Mouse (Mus musculus): Measurements from ENCODE around the gene Rab11b. TPM values are rescaled to one million over a fixed set of nuclear protein-coding genes. Genes with fewer than 3 reads are reported as not detected.

Rab11b gene
- polyA plus RNA-seq, 1 experiment from 2014 or later = 111 TPM

DNA sequence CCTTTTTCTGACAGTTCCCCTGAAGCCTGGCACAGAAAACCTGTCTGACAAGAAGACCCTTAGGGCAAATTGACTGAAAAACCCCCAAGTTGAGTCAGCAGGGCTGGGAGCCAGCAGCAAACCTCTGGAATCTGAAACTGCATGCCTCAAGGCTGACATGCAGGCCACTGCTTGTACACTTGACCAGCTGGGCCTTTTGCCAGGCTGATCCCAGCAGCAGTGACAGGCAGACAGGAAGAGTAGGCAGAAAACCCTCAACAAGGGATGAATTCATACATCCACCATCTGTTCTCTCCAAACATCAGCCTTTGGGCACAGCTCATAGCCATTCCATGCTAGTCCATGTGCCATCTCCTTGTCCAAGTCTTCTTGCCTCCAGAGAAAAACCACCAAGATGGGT is 23.1 kb upstream of the Rab11b start:
- H3K9me3 ChIP-seq (replicated peaks) = no peaks in the 10 kb centered on the region
- H3K27ac ChIP-seq (replicated peaks) = no peak overlapping the region
- H3K4me3 ChIP-seq (replicated peaks) = no peak overlapping the region
- peaks cover 4% of the 10 kb centered on the region; the same call in 1 of the 2 replicates for H3K36me3 ChIP-seq (replicated peaks)
- H3K9ac ChIP-seq = no peak overlapping the region
- H3K4me1 ChIP-seq (replicated peaks) = peaks cover 46% of the 10 kb centered on the region
- H3K27me3 ChIP-seq = peaks cover 12% of the 10 kb centered on the region
- no peak for ATAC-seq (ENCODE audit: insufficient read depth)
- no peak overlapping the region for H3K4me2 ChIP-seq

DNA sequence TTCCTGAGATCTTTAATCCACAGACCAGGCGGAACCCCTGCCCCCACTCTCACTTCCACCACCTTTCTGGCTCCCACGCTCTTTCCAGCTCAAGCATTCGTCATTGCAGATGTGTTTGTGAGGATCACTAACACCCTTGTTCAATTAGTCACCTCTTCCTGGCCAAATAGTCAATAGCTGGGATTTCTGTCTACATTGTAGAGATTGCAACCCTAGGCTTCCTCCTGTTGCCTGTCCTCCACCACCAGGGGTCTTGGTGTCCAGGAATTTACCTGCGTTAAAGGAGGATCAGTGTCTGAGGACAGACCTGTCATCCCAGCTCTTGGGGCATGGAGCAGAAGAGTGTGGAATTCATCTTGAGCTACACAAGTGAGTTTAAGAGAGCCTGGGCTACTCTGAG is 21.7 kb upstream of the Rab11b start:
- peaks cover 52% of the 10 kb centered on the region for H3K4me1 ChIP-seq (replicated peaks)
- H3K4me3 ChIP-seq (replicated peaks) = peak overlapping the region; percentile 63
- H3K9me3 ChIP-seq (replicated peaks) = no peaks in the 10 kb centered on the region
- ATAC-seq (ENCODE audit: insufficient read depth) = no peak
- WGBS (ENCODE audit: insufficient replicate concordance) = 41% methylated on average over 4 of the region's 4 CpGs
- 0 out of 2 replicates have a peak overlapping the region, but pooled peaks have one; percentile 58 for H3K9ac ChIP-seq
- H3K27ac ChIP-seq (replicated peaks) = 0 out of 2 replicates have a peak overlapping the region, but pooled peaks have one; percentile 77
- peak overlapping the region; percentile 91 for H3K4me2 ChIP-seq
- peaks cover 12% of the 10 kb centered on the region for H3K27me3 ChIP-seq
- peaks cover 16% of the 10 kb centered on the region for H3K36me3 ChIP-seq (replicated peaks)

DNA sequence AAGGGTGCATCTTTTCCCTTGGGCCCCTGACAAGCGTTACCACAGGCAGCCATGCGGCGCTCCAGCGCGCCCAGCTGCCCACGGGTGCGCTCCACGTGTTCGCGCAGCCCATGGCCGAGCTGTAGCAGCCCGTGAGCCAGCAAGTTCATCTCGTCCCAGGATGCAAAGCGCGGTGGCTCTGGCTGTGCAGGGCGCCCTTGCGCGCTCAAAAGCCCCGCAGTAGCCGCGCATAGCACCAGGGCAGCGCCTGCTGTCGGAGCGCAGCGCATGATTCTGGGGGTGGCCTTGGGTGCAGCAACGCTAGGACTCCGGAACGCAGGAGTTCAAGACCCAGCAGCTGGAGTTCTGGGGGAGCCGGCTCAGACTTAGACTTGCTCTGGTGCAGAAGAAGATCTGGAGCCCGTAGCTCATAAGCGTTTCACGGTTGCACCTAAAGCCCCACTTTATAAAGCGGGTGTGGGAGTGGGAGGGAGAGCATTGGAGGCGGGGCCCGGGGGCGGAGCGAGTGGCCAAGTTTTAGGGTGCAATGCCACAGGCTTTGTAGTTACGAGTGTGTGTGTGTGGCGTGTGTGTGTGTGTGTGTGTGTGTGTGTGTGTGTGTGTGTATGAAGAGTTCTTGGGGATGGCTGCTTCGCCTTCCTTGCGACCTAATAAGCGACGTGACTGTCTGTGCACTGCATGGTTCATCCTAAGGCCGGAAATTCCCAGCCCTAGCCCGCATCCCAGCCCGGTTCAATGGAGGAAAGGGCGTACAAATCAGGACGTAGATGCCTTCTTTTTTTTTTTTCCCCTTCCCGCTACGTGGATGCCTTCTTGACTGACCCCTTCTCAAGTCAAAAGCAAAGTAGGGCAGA is 21.0 kb upstream of the Rab11b start, which contains the start of gene Angptl4:
Gene Angptl4, minus strand, starts transcription at position 707 of the 854 bp plus-strand sequence.
- Histone ChIP-seq H3K27me3 (peaks cover 12% of the 10 kb centered on the region), H3K27ac (replicated peaks) (peak within 1 kb of the TSS; percentile 77), H3K9me3 (replicated peaks) (no peaks in the 10 kb centered on the region), H3K36me3 (replicated peaks) (peaks cover 21% of the 10 kb centered on the region), H3K9ac (peak within 1 kb of the TSS; percentile 58), H3K4me2 (peak within 1 kb of the TSS; percentile 91), H3K4me3 (replicated peaks) (peak within 1 kb of the TSS; percentile 63), H3K4me1 (replicated peaks) (peaks cover 52% of the 10 kb centered on the region)
- under 1% methylated on average over 50 of the region's 50 CpGs for WGBS (ENCODE audit: insufficient replicate concordance)
- ATAC-seq (ENCODE audit: insufficient read depth) = peak; percentile 77

DNA sequence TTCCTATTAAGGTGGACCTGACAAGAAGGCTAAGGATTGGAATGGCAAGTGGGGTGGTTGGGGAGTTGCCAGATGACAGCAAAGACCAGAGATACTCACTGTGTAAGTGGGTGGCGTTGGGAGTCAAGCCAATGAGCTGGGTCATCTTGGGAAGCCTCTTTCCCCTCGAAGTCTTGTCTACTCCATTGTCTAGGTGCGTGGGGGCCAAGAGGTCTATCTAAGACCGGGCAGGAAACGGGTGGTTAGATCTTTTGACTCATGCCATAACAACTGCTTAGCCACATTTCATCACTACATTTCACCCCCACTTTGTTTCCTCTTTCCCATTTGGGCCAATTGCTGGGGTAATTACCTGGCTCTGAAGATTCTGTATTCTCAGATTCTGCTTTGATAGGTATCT is 20.1 kb upstream of the Rab11b start:
- Histone ChIP-seq H3K9ac (peak overlapping the region; percentile 58), H3K27me3 (peaks cover 12% of the 10 kb centered on the region), H3K36me3 (replicated peaks) (peaks cover 21% of the 10 kb centered on the region), H3K27ac (replicated peaks) (peak overlapping the region; percentile 77), H3K9me3 (replicated peaks) (no peaks in the 10 kb centered on the region), H3K4me2 (peak overlapping the region; percentile 91), H3K4me3 (replicated peaks) (peak overlapping the region; percentile 63), H3K4me1 (replicated peaks) (peaks cover 52% of the 10 kb centered on the region)
- ATAC-seq (ENCODE audit: insufficient read depth) = no peak
- WGBS (ENCODE audit: insufficient replicate concordance) = 31% methylated on average over 5 of the region's 5 CpGs

DNA sequence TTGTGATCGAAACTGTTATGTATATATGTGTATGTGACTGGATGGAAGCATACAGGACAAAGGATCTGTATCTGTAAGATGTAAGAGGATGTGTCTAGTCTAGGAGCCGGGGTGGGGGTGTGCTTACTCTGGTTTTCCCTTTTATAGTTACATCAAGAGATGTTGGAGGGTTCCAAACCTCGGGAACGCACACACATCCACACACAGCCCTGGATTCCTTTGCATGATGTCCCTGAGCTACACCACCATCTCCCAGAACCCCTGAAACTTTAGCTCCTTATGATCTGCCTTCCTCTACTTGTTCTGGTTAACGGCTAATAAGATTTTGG is 19.6 kb upstream of the Rab11b start:
- ATAC-seq (ENCODE audit: insufficient read depth) = no peak
- H3K9me3 ChIP-seq (replicated peaks) = no peaks in the 10 kb centered on the region
- H3K9ac ChIP-seq = no peak overlapping the region
- peaks cover 52% of the 10 kb centered on the region for H3K4me1 ChIP-seq (replicated peaks)
- peaks cover 26% of the 10 kb centered on the region for H3K36me3 ChIP-seq (replicated peaks)
- H3K27me3 ChIP-seq = peaks cover 12% of the 10 kb centered on the region
- H3K27ac ChIP-seq (replicated peaks) = peak overlapping the region; percentile 77
- 62% methylated on average over 5 of the region's 5 CpGs for WGBS (ENCODE audit: insufficient replicate concordance)
- H3K4me3 ChIP-seq (replicated peaks) = peak overlapping the region; percentile 63
- H3K4me2 ChIP-seq = peak overlapping the region; percentile 91

DNA sequence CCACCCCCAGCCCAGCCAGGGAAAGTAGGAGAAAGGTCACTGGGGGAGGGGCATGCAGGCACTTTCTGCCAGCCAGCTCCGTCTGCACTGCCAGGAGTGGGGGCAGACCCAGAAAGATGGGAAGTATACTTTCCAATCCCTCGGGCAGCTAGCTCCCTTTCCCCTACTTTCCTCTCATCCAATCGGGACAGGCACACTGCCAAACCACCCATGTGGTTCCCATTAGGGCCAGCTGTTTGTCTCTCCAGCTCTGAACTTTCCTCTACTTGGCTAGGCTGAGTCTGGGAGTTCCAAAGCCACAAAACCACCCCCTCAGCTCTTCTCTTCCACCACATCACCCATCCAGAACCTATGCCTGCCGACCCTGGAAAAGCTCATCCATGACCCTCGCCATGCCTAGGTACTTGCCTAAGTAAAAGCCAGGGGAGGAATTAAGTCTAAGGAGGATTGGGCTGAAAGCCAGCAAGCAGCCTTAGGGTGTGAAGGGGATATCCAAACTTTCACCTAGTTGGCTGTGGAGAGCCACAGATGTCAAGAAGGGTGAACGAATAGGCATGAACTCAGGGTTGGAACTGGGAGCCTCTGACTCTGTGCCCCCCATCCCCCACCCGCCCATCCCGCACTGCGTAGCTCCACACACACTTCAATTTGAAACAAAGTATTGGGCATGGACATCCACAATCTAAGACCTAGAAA is 19.1 kb upstream of the Rab11b start:
- Histone ChIP-seq H3K4me1 (replicated peaks) (peaks cover 52% of the 10 kb centered on the region), H3K4me3 (replicated peaks) (peak overlapping the region; percentile 63), H3K36me3 (replicated peaks) (peaks cover 28% of the 10 kb centered on the region), H3K9ac (no peak overlapping the region), H3K9me3 (replicated peaks) (no peaks in the 10 kb centered on the region), H3K27ac (replicated peaks) (peak overlapping the region; percentile 77), H3K27me3 (peaks cover 12% of the 10 kb centered on the region), H3K4me2 (peak overlapping the region; percentile 91)
- ATAC-seq (ENCODE audit: insufficient read depth) = peak; percentile 62
- 47% methylated on average over 9 of the region's 9 CpGs for WGBS (ENCODE audit: insufficient replicate concordance)

DNA sequence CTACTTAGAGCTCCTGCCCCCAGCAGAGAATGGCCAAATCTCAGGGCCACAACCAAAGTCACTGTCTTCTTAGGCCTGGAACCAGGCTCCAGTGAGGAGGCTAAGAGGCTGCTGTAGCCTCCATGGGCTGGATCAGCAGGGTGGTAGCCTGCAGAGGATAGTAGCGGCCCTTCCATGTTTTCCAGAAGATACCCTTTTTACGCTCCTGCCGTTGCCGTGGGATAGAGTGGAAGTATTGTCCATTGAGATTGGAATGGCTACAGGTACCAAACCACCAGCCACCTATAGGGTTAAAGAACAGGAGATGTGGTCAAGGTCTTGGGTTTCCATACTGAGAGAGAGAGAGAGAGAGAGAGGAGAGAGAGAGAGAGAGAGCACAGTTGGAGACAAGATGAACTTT is 15.0 kb upstream of the Rab11b start:
- 88% methylated on average over 4 of the region's 4 CpGs for WGBS (ENCODE audit: insufficient replicate concordance)
- no peak overlapping the region for H3K9ac ChIP-seq
- no peak overlapping the region for H3K4me2 ChIP-seq
- ATAC-seq (ENCODE audit: insufficient read depth) = no peak
- H3K9me3 ChIP-seq (replicated peaks) = no peaks in the 10 kb centered on the region
- H3K36me3 ChIP-seq (replicated peaks) = peaks cover 28% of the 10 kb centered on the region
- no peaks in the 10 kb centered on the region for H3K27me3 ChIP-seq
- H3K27ac ChIP-seq (replicated peaks) = peak overlapping the region; percentile 49
- no peak overlapping the region for H3K4me3 ChIP-seq (replicated peaks)
- peaks cover 25% of the 10 kb centered on the region for H3K4me1 ChIP-seq (replicated peaks)

DNA sequence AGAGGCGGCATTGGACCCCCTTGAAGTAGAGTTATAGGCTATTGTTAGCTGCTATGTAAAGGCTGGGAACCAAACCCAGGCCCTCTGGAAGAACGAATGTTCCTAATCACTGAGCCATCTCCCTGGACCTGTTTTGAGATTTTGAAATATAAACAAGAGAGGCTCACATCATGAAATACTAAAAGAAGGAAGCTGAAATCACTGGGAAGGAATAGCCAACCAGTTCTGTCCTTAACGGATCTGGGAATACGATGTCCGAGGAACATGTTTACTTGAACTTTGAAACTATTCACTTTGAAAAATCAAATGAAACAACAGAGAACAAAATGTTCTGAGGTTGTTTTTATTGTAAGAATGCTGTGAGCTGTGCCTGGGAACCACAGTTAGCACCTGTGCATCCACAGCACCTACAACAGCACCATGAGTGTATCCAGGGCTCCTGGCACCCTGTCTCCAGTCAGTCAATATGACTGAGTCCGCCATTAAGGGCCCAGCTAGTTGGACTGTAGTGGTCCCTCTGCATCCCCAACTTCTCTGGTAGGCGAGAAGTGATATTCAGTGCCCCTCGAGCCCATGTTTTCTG is 14.3 kb upstream of the Rab11b start:
- H3K27ac ChIP-seq (replicated peaks) = peak overlapping the region; percentile 49
- H3K27me3 ChIP-seq = 0 out of 2 replicates have a peak, but pooled peaks cover 1% of the 10 kb centered on the region
- no peak for ATAC-seq (ENCODE audit: insufficient read depth)
- H3K9ac ChIP-seq = no peak overlapping the region
- peaks cover 19% of the 10 kb centered on the region for H3K4me1 ChIP-seq (replicated peaks)
- 74% methylated on average over 8 of the region's 8 CpGs for WGBS (ENCODE audit: insufficient replicate concordance)
- no peak overlapping the region for H3K4me3 ChIP-seq (replicated peaks)
- H3K9me3 ChIP-seq (replicated peaks) = no peaks in the 10 kb centered on the region
- H3K36me3 ChIP-seq (replicated peaks) = peaks cover 28% of the 10 kb centered on the region
- H3K4me2 ChIP-seq = no peak overlapping the region

DNA sequence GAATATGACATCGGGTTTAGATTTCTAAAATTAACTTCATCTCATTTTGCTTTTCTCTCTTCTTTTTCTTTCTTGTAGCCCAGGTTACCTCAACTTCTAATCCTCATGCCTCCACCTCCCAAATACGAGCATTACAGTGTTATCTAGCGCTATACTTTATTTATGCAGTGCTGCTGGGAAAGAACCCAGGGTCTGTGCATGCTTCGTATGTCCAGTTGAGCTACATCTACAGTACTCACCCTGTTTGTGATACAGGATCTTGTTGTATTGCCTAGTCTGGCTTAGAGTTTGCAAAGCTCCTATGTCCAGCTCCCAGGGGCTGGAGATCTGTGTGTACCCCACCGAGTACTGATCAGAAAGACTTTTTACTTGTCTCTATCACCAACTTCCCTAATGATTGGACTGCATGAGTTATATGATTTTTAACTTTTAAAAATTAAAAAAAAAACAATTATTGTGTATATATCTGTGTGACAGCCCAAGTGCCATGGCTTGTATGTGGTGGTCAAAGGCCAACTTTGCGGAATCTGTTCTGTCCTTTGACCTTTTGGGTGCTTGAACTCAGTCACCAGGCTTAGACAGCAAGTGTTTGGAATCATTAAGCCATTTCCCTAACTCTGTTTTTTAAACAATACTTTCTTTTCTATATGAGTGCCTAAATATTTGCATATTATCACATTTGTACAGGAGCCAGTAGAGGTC is 13.7 kb upstream of the Rab11b start:
- no peak overlapping the region for H3K27ac ChIP-seq (replicated peaks)
- no peak for ATAC-seq (ENCODE audit: insufficient read depth)
- H3K36me3 ChIP-seq (replicated peaks) = peaks cover 28% of the 10 kb centered on the region
- H3K4me1 ChIP-seq (replicated peaks) = peaks cover 12% of the 10 kb centered on the region
- no peaks in the 10 kb centered on the region for H3K9me3 ChIP-seq (replicated peaks)
- H3K4me3 ChIP-seq (replicated peaks) = no peak overlapping the region
- H3K4me2 ChIP-seq = no peak overlapping the region
- H3K27me3 ChIP-seq = 0 out of 2 replicates have a peak, but pooled peaks cover 3% of the 10 kb centered on the region
- no peak overlapping the region for H3K9ac ChIP-seq
- 77% methylated on average over 6 of the region's 6 CpGs for WGBS (ENCODE audit: insufficient replicate concordance)

DNA sequence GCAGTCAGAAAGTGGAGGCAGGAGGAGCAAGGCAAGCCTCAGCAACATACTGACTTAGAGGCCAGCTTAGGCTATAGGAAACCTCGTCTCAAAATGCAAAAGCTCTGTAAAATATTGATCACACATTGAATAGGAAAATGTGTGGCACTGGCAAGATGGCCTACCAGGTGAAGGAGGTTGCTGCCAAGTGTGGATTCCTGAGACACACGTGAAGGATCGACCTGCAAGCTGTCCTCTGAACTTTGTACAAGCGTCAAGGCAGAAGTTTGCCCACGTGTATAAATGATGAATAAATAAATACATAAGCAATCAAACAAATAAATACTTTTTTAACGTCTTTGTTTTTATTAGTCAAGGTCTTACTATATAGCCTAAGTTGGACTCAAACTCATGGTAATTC is 13.1 kb upstream of the Rab11b start:
- Histone ChIP-seq H3K4me2 (no peak overlapping the region), H3K36me3 (replicated peaks) (peaks cover 24% of the 10 kb centered on the region), H3K9ac (no peak overlapping the region), H3K27ac (replicated peaks) (no peak overlapping the region), H3K4me3 (replicated peaks) (no peak overlapping the region), H3K27me3 (0 out of 2 replicates have a peak, but pooled peaks cover 3% of the 10 kb centered on the region), H3K4me1 (replicated peaks) (peaks cover 6% of the 10 kb centered on the region), H3K9me3 (replicated peaks) (no peaks in the 10 kb centered on the region)
- ATAC-seq (ENCODE audit: insufficient read depth) = no peak
- 69% methylated on average over 6 of the region's 6 CpGs for WGBS (ENCODE audit: insufficient replicate concordance)

Measured in liver, embryonic 15.5 days (tissue).